Comparison of ENCODE assay signal across 22 mouse cellular contexts in the genomic region with DNA sequence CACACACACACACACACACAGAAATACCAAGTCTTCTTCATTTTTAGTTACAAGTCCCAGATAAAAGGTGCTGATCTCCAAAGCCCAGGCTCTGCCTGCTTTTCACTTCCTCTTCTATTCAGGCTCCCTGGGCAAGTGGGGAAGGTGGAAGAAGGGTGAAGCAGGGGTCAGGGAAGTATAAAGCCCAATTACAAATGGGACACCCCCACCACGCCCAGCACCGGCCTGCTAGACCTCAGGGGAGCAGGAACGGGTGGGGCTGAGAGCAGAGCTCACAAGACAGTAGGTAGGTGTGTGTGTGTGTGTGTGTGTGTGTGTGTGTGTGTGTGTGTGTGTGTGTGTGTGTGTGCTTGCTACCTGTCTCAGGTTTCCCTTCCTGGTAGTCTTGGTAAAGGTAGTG. TPM values are rescaled to one million over a fixed set of nuclear protein-coding genes. Genes with fewer than 3 reads are reported as not detected.
DNase-seq lines count a peak whose midpoint lies in the region; ATAC-seq and TF ChIP-seq lines count a peak whose summit lies in the region.
"Had no signal": no experiment of that assay in that cellular context is flagged by ENCODE, and none has a peak within 500 bp of the region (broad histone marks: within the 10 kb centered on the region; RNA-seq: fewer than 3 reads in every experiment).

No protein-coding gene starts in this region.

- no peak overlapping the region for H3K4me2 ChIP-seq in intestine, embryonic 15.5 days (replicated peaks)
- no peak overlapping the region for H3K4me2 ChIP-seq in intestine, postnatal 0 days (replicated peaks; ENCODE audit: low read depth)
- H3K4me2 ChIP-seq: embryonic facial prominence, embryonic 13.5 days; forebrain, embryonic 15.5 days; midbrain, embryonic 12.5 days; neural tube, embryonic 13.5 days had no signal

- TF ChIP-seq CTCF in intestine, postnatal 0 days (IDR thresholded peaks at IDR 0.05; ENCODE audit: low read depth) = no peak

- H3K4me3 ChIP-seq in intestine, embryonic 15.5 days (replicated peaks) = no peak overlapping the region
- no peak overlapping the region for H3K4me3 ChIP-seq in intestine, postnatal 0 days (ENCODE audit: low read depth, low read length)
- H3K4me3 ChIP-seq: embryonic facial prominence, embryonic 13.5 days; forebrain, embryonic 15.5 days; heart, embryonic 10.5 days; hindbrain, embryonic 10.5 days; left cerebral cortex, adult 2 months; midbrain, embryonic 12.5 days; neural tube, embryonic 13.5 days had no signal

- ATAC-seq in intestine, embryonic 15.5 days = peak; percentile 39
- no peak for ATAC-seq in intestine, postnatal 0 days
- peak; percentile 30; the same call in 1 of the 2 replicates for ATAC-seq in neutrophil, adult 5-6 weeks (ENCODE audit: extremely low read depth, insufficient number of reproducible peaks, low FRiP score, poor library complexity, severe bottlenecking)
- ATAC-seq: forebrain, embryonic 15.5 days had no signal

- no peaks in the 10 kb centered on the region for H3K36me3 ChIP-seq in intestine, embryonic 15.5 days
- H3K36me3 ChIP-seq in intestine, postnatal 0 days (ENCODE audit: control insufficient read depth, insufficient read depth) = no peaks in the 10 kb centered on the region
- H3K36me3 ChIP-seq: embryonic facial prominence, embryonic 13.5 days; forebrain, embryonic 15.5 days; heart, embryonic 10.5 days; hindbrain, embryonic 10.5 days; midbrain, embryonic 12.5 days; neural tube, embryonic 13.5 days had no signal

- DNase-seq in ZHBTc4 (ENCODE audit: low read depth, low spot score) = peak; percentile 45
- DNase-seq in right cerebral cortex, postnatal 25 days = no peak
- DNase-seq in spleen, adult 18-20 months = no peak
- DNase-seq in cerebellum, adult 18-20 months = no peak
- DNase-seq: adrenal gland, postnatal 36 days; cerebellum, adult 8-10 months; gastrocnemius, postnatal 36 days; kidney, adult 8-10 months; kidney, postnatal 14 days; left cerebral cortex, postnatal 4 days; liver; thymus, postnatal 25 days had no signal

- no peak overlapping the region for H3K27ac ChIP-seq in intestine, embryonic 15.5 days
- H3K27ac ChIP-seq in intestine, postnatal 0 days (ENCODE audit: low read depth, low read length) = no peak overlapping the region
- H3K27ac ChIP-seq: embryonic facial prominence, embryonic 13.5 days; forebrain, embryonic 15.5 days; heart, embryonic 10.5 days; hindbrain, embryonic 10.5 days; left cerebral cortex, adult 2 months; midbrain, embryonic 12.5 days; neural tube, embryonic 13.5 days had no signal

- H3K9me3 ChIP-seq in intestine, embryonic 15.5 days = no peaks in the 10 kb centered on the region
- H3K9me3 ChIP-seq in intestine, postnatal 0 days (ENCODE audit: control insufficient read depth) = no peaks in the 10 kb centered on the region
- H3K9me3 ChIP-seq: embryonic facial prominence, embryonic 13.5 days; forebrain, embryonic 15.5 days; heart, embryonic 10.5 days; hindbrain, embryonic 10.5 days; midbrain, embryonic 12.5 days; neural tube, embryonic 13.5 days had no signal

- H3K9ac ChIP-seq in intestine, embryonic 15.5 days = no peak overlapping the region
- no peak overlapping the region for H3K9ac ChIP-seq in intestine, postnatal 0 days (ENCODE audit: low read depth, low read length)
- H3K9ac ChIP-seq: embryonic facial prominence, embryonic 13.5 days; forebrain, embryonic 15.5 days; midbrain, embryonic 12.5 days; neural tube, embryonic 13.5 days had no signal

- H3K4me1 ChIP-seq in intestine, embryonic 15.5 days (replicated peaks) = peaks cover 8% of the 10 kb centered on the region; the same call in 1 of the 2 replicates
- no peaks in the 10 kb centered on the region for H3K4me1 ChIP-seq in intestine, postnatal 0 days (replicated peaks; ENCODE audit: control insufficient read depth, insufficient read depth, low read length)

- no peaks in the 10 kb centered on the region for H3K27me3 ChIP-seq in intestine, embryonic 15.5 days (replicated peaks)
- no peaks in the 10 kb centered on the region for H3K27me3 ChIP-seq in intestine, postnatal 0 days (replicated peaks; ENCODE audit: control insufficient read depth, insufficient read depth, low read length)
- H3K27me3 ChIP-seq: forebrain, embryonic 15.5 days had no signal

- WGBS in intestine, embryonic 15.5 days = 51% methylated on average over 3 of the region's 3 CpGs
- WGBS in intestine, postnatal 0 days = 35% methylated on average over 3 of the region's 3 CpGs

RNA-seq across cellular contexts. Expression of a gene that starts 42.2 kb away (rescaled TPM):
- 46.4 and 50.1 TPM in 2 replicates for polyA plus RNA-seq in intestine, embryonic 15.5 days (2015; fragmentation: Nextera tagmentation; extraction: Ambion mirVana)
- polyA plus RNA-seq in intestine, postnatal 0 days (2015; fragmentation: Nextera tagmentation; extraction: Ambion mirVana) = 78.9 and 90.2 TPM in 2 replicates
- total RNA-seq in neutrophil, adult 5-6 weeks (2017) = 13.4 and 14.2 TPM in 2 replicates
